Mouse (Mus musculus): ENCODE measurements around the gene Hspb6. TPM values are rescaled to one million over a fixed set of nuclear protein-coding genes. Genes with fewer than 3 reads are reported as not detected.

The Hspb6 gene
- polyA plus RNA-seq (2014; fragmentation: Illumina TruSeq; extraction: RNeasy Lipid Tissue Mini Kit (QIAGEN cat#74804); ENCODE audit: low read depth, low replicate concordance) = 50.0 TPM

DNA sequence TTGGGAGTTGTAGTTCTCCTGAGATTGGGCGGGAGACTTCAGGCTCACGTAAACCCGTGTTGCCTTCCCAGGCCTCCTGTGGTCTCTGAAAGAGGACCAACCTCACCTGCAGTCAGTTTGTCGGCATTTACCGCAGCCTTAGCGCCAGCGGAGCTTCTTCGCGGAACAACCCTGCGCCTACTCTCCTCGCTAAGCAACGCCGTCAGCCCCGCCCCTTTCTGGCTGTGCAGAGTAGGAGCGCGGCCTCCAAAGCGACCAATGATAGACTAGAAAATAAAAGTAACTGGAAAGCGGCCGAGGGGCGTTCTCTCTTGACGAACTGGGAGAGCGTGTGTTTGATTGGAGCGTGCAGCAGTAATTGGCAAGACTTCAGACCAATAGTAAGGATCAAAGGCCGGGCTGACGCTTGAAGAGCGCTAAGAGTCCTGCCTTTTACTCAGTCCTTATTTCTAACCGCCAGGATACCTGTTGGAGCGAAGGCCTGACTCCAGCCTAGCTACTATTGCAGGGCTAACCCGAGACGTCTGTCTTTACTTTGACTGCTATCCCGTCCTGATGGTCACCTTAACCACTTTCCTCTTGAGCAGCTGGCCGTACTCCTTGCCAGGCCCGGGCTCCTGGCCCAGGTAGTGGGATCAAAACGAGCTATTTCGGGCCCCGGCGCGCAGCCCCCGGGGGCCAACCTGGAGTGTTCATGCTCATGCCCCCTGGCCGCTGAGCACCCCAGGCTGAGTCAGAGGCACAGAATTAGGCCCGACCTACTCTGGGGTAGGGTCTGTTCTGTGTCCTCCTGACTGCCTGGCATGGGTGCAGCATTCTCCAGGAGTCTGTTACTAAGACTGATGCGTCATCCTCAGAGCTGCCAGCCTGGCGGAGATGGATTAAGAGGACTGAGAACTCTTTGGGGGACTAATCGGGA is at the start of gene Hspb6, which contains the start of gene Proser3:
Hspb6 (plus strand) TSS at position 77 of the 919 bp plus-strand sequence.
Proser3 (minus strand) TSS at position 198 of the 919 bp plus-strand sequence.

GRCm38 (mm10) chr7:30534633-30535577 is 17.1 kb upstream of the Hspb6 start, which contains the start of gene Arhgap33:
Arhgap33 (minus strand) TSS chr7:30535060.

DNA sequence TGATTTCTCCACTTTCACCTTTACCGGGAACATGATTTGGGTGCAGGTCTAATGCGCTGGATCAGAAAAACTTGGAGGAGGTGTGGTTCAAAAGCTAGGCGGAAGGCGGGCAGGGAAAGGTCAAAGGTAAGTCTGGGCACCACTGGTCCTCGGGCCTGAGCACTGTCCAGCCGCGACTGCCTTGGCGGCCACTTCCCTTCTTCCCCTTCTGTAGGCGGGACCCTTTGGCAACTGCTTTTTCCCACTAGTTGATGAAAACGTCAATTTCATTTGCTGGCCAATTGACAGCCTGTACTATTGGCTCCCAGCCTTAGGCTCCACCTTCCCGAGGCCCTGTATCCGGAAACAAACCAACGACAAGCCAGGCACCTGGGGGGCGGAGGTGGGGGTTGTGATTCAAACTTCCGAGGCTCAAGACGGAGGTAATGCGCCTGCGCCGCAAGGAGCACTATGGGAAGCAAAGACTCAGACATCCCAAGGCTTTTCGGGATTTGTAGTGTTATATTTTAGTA is 7.5 kb downstream of the Hspb6 start, which contains the start of gene Lin37:
Lin37 (minus strand) TSS at position 396 of the 512 bp plus-strand sequence.

GRCm38 (mm10) chr7:30563117-30563905 is 11.3 kb downstream of the Hspb6 start, which contains the start of the genes U2af1l4, Gm49396 and Psenen:
U2af1l4 (plus strand) TSS chr7:30563301.
Gm49396 (plus strand) TSS chr7:30563344.
Psenen (minus strand) TSS chr7:30563627.

DNA sequence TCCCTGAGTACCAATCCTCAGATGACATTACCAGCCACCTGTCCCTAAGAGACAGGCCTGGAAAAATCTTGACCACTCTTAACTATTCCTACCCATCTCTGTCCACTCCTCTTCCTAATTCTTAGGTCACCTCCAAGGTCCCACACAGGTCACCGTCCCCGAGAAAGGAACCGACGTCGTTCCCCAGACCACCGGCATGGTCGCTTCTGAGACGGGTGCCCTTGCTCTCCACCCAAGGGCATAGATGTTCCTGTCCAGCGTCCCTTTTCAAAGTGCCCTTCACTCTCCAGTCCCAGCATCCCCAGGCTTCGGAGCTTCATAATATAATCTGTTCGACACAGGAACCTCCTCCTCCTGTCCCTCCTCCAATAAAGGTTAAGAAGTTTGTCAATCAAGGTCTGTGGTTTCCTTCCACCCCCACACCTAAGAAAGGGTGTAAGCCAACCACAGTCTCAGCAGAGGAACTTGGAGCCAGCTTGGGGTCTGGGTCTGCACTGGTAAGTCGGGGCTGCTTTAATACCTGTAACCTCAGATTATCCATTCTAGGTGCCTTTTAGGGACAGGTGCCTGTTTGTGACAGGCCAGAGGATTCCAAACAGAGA is 13.1 kb downstream of the Hspb6 start, which contains the start of gene Igflr1:
Igflr1 (plus strand) TSS at position 458 of the 602 bp plus-strand sequence.

GRCm38 (mm10) chr7:30588676-30589434 is 36.9 kb downstream of the Hspb6 start, which contains the start of gene Kmt2b:
Kmt2b (minus strand) TSS chr7:30588726.

GRCm38 (mm10) chr7:30598786-30599185 is 46.8 kb downstream of the Hspb6 start, which contains the start of gene Zbtb32:
Zbtb32 (minus strand) TSS chr7:30598909.

Other genes with a start within 250 kb of the Hspb6 start
- gene Alkbh6, start 243.5 kb upstream of the Hspb6 start, polyA plus RNA-seq (2014; fragmentation: Illumina TruSeq; extraction: RNeasy Lipid Tissue Mini Kit (QIAGEN cat#74804); ENCODE audit: low read depth, low replicate concordance) = 5.4 TPM
- 2.3 TPM for gene Syne4, start 237.4 kb upstream of the Hspb6 start, polyA plus RNA-seq (2014; fragmentation: Illumina TruSeq; extraction: RNeasy Lipid Tissue Mini Kit (QIAGEN cat#74804); ENCODE audit: low read depth, low replicate concordance)
- gene E130208F15Rik, start 230.4 kb upstream of the Hspb6 start, polyA plus RNA-seq (2014; fragmentation: Illumina TruSeq; extraction: RNeasy Lipid Tissue Mini Kit (QIAGEN cat#74804); ENCODE audit: low read depth, low replicate concordance) = 1.2 TPM
- gene Sdhaf1, start 228.3 kb upstream of the Hspb6 start, polyA plus RNA-seq (2014; fragmentation: Illumina TruSeq; extraction: RNeasy Lipid Tissue Mini Kit (QIAGEN cat#74804); ENCODE audit: low read depth, low replicate concordance) = 3.0 TPM
- 1.4 TPM for gene Lrfn3, start 189.4 kb upstream of the Hspb6 start, polyA plus RNA-seq (2014; fragmentation: Illumina TruSeq; extraction: RNeasy Lipid Tissue Mini Kit (QIAGEN cat#74804); ENCODE audit: low read depth, low replicate concordance)
- 3.2 TPM for gene Tyrobp, start 138.4 kb upstream of the Hspb6 start, polyA plus RNA-seq (2014; fragmentation: Illumina TruSeq; extraction: RNeasy Lipid Tissue Mini Kit (QIAGEN cat#74804); ENCODE audit: low read depth, low replicate concordance)
- gene Hcst, start 132.3 kb upstream of the Hspb6 start, polyA plus RNA-seq (2014; fragmentation: Illumina TruSeq; extraction: RNeasy Lipid Tissue Mini Kit (QIAGEN cat#74804); ENCODE audit: low read depth, low replicate concordance) = not detected
- gene Nfkbid, start 130.4 kb upstream of the Hspb6 start, polyA plus RNA-seq (2014; fragmentation: Illumina TruSeq; extraction: RNeasy Lipid Tissue Mini Kit (QIAGEN cat#74804); ENCODE audit: low read depth, low replicate concordance) = not detected
- gene Aplp1, start 106.6 kb upstream of the Hspb6 start, polyA plus RNA-seq (2014; fragmentation: Illumina TruSeq; extraction: RNeasy Lipid Tissue Mini Kit (QIAGEN cat#74804); ENCODE audit: low read depth, low replicate concordance) = 8.6 TPM
- gene Kirrel2, start 94.5 kb upstream of the Hspb6 start, polyA plus RNA-seq (2014; fragmentation: Illumina TruSeq; extraction: RNeasy Lipid Tissue Mini Kit (QIAGEN cat#74804); ENCODE audit: low read depth, low replicate concordance) = not detected
- not detected for gene Nphs1, start 93.9 kb upstream of the Hspb6 start, polyA plus RNA-seq (2014; fragmentation: Illumina TruSeq; extraction: RNeasy Lipid Tissue Mini Kit (QIAGEN cat#74804); ENCODE audit: low read depth, low replicate concordance)
- gene Prodh2, start 58.6 kb upstream of the Hspb6 start, polyA plus RNA-seq (2014; fragmentation: Illumina TruSeq; extraction: RNeasy Lipid Tissue Mini Kit (QIAGEN cat#74804); ENCODE audit: low read depth, low replicate concordance) = not detected
- 0.23 TPM for gene Arhgap33, start 17.1 kb upstream of the Hspb6 start, polyA plus RNA-seq (2014; fragmentation: Illumina TruSeq; extraction: RNeasy Lipid Tissue Mini Kit (QIAGEN cat#74804); ENCODE audit: low read depth, low replicate concordance)
- 1.5 TPM for gene Proser3, start 121 bp downstream of the Hspb6 start, polyA plus RNA-seq (2014; fragmentation: Illumina TruSeq; extraction: RNeasy Lipid Tissue Mini Kit (QIAGEN cat#74804); ENCODE audit: low read depth, low replicate concordance)
- 6.5 TPM for gene Lin37, start 7.7 kb downstream of the Hspb6 start, polyA plus RNA-seq (2014; fragmentation: Illumina TruSeq; extraction: RNeasy Lipid Tissue Mini Kit (QIAGEN cat#74804); ENCODE audit: low read depth, low replicate concordance)
- gene U2af1l4, start 11.1 kb downstream of the Hspb6 start, polyA plus RNA-seq (2014; fragmentation: Illumina TruSeq; extraction: RNeasy Lipid Tissue Mini Kit (QIAGEN cat#74804); ENCODE audit: low read depth, low replicate concordance) = 13.9 TPM
- 3.4 TPM for gene Gm49396, start 11.2 kb downstream of the Hspb6 start, polyA plus RNA-seq (2014; fragmentation: Illumina TruSeq; extraction: RNeasy Lipid Tissue Mini Kit (QIAGEN cat#74804); ENCODE audit: low read depth, low replicate concordance)
- 31.7 TPM for gene Psenen, start 11.4 kb downstream of the Hspb6 start, polyA plus RNA-seq (2014; fragmentation: Illumina TruSeq; extraction: RNeasy Lipid Tissue Mini Kit (QIAGEN cat#74804); ENCODE audit: low read depth, low replicate concordance)
- not detected for gene Igflr1, start 13.2 kb downstream of the Hspb6 start, polyA plus RNA-seq (2014; fragmentation: Illumina TruSeq; extraction: RNeasy Lipid Tissue Mini Kit (QIAGEN cat#74804); ENCODE audit: low read depth, low replicate concordance)
- gene Kmt2b, start 36.5 kb downstream of the Hspb6 start, polyA plus RNA-seq (2014; fragmentation: Illumina TruSeq; extraction: RNeasy Lipid Tissue Mini Kit (QIAGEN cat#74804); ENCODE audit: low read depth, low replicate concordance) = 5.8 TPM
- not detected for gene Zbtb32, start 46.7 kb downstream of the Hspb6 start, polyA plus RNA-seq (2014; fragmentation: Illumina TruSeq; extraction: RNeasy Lipid Tissue Mini Kit (QIAGEN cat#74804); ENCODE audit: low read depth, low replicate concordance)
- gene Upk1a, start 60.7 kb downstream of the Hspb6 start, polyA plus RNA-seq (2014; fragmentation: Illumina TruSeq; extraction: RNeasy Lipid Tissue Mini Kit (QIAGEN cat#74804); ENCODE audit: low read depth, low replicate concordance) = not detected
- gene Cox6b1, start 74.0 kb downstream of the Hspb6 start, polyA plus RNA-seq (2014; fragmentation: Illumina TruSeq; extraction: RNeasy Lipid Tissue Mini Kit (QIAGEN cat#74804); ENCODE audit: low read depth, low replicate concordance) = 1,385 TPM
- gene Etv2, start 83.7 kb downstream of the Hspb6 start, polyA plus RNA-seq (2014; fragmentation: Illumina TruSeq; extraction: RNeasy Lipid Tissue Mini Kit (QIAGEN cat#74804); ENCODE audit: low read depth, low replicate concordance) = not detected
- not detected for gene Rbm42, start 98.1 kb downstream of the Hspb6 start, polyA plus RNA-seq (2014; fragmentation: Illumina TruSeq; extraction: RNeasy Lipid Tissue Mini Kit (QIAGEN cat#74804); ENCODE audit: low read depth, low replicate concordance)
- gene Haus5, start 112.8 kb downstream of the Hspb6 start, polyA plus RNA-seq (2014; fragmentation: Illumina TruSeq; extraction: RNeasy Lipid Tissue Mini Kit (QIAGEN cat#74804); ENCODE audit: low read depth, low replicate concordance) = 2.0 TPM
- not detected for gene Pmis2, start 119.4 kb downstream of the Hspb6 start, polyA plus RNA-seq (2014; fragmentation: Illumina TruSeq; extraction: RNeasy Lipid Tissue Mini Kit (QIAGEN cat#74804); ENCODE audit: low read depth, low replicate concordance)
- not detected for gene 2200002J24Rik, start 146.7 kb downstream of the Hspb6 start, polyA plus RNA-seq (2014; fragmentation: Illumina TruSeq; extraction: RNeasy Lipid Tissue Mini Kit (QIAGEN cat#74804); ENCODE audit: low read depth, low replicate concordance)
- gene Atp4a, start 160.0 kb downstream of the Hspb6 start, polyA plus RNA-seq (2014; fragmentation: Illumina TruSeq; extraction: RNeasy Lipid Tissue Mini Kit (QIAGEN cat#74804); ENCODE audit: low read depth, low replicate concordance) = not detected
- gene Tmem147, start 177.4 kb downstream of the Hspb6 start, polyA plus RNA-seq (2014; fragmentation: Illumina TruSeq; extraction: RNeasy Lipid Tissue Mini Kit (QIAGEN cat#74804); ENCODE audit: low read depth, low replicate concordance) = 14.1 TPM
- not detected for gene Gapdhs, start 191.5 kb downstream of the Hspb6 start, polyA plus RNA-seq (2014; fragmentation: Illumina TruSeq; extraction: RNeasy Lipid Tissue Mini Kit (QIAGEN cat#74804); ENCODE audit: low read depth, low replicate concordance)
- 12.7 TPM for gene Sbsn, start 199.3 kb downstream of the Hspb6 start, polyA plus RNA-seq (2014; fragmentation: Illumina TruSeq; extraction: RNeasy Lipid Tissue Mini Kit (QIAGEN cat#74804); ENCODE audit: low read depth, low replicate concordance)
- 7.0 TPM for gene Dmkn, start 211.6 kb downstream of the Hspb6 start, polyA plus RNA-seq (2014; fragmentation: Illumina TruSeq; extraction: RNeasy Lipid Tissue Mini Kit (QIAGEN cat#74804); ENCODE audit: low read depth, low replicate concordance)
- not detected for gene Krtdap, start 235.7 kb downstream of the Hspb6 start, polyA plus RNA-seq (2014; fragmentation: Illumina TruSeq; extraction: RNeasy Lipid Tissue Mini Kit (QIAGEN cat#74804); ENCODE audit: low read depth, low replicate concordance)

Data from adrenal gland, adult 10 weeks (tissue).